Mouse (Mus musculus) embryonic facial prominence, embryonic 12.5 days (tissue): ENCODE results near the gene Glt1d1. TPM values are rescaled to one million over a fixed set of nuclear protein-coding genes. Genes with fewer than 3 reads are reported as not detected.
"Not testable (repeated sequence)": the region's sequence is repeated elsewhere in the genome, so short reads cannot be mapped to it uniquely, and the experiment has no call there.

Experiments
- ATAC-seq: fragments of 200-750 bp; cut with Nextera tagmentation; 2 replicates; pipeline ENCODE4 v1.8.0; 2017; ENCODE audit not compliant: insufficient number of reproducible peaks, insufficient read depth, low FRiP score, low TSS enrichment
- H3K27ac ChIP-seq: fragments of 300-500 bp; sonication (generic); 2 replicates; pipeline ENCODE4 v1.5.1; 2016; ENCODE audit warnings: mild to moderate bottlenecking
- H3K27me3 ChIP-seq: fragments of 300-500 bp; sonication (generic); 2 replicates; pipeline ENCODE4 v1.6.1; 2016; ENCODE audit warnings: mild to moderate bottlenecking, moderate library complexity
- H3K36me3 ChIP-seq: fragments of 300-500 bp; sonication (generic); 2 replicates; pipeline ENCODE4 v1.6.1; 2016; ENCODE audit warnings: mild to moderate bottlenecking
- H3K4me1 ChIP-seq: fragments of 300-500 bp; sonication (generic); 2 replicates; pipeline ENCODE4 v1.6.1; 2016
- H3K4me2 ChIP-seq: fragments of 300-500 bp; sonication (generic); replicated peaks from 2 replicates; pipeline ENCODE4 v1.6.1; 2016; ENCODE audit warnings: mild to moderate bottlenecking, moderate library complexity
- H3K4me3 ChIP-seq: fragments of 300-500 bp; sonication (generic); 2 replicates; pipeline ENCODE4 v1.5.1; 2016; ENCODE audit warnings: mild to moderate bottlenecking
- H3K9ac ChIP-seq: fragments of 300-500 bp; sonication (generic); 2 replicates; pipeline ENCODE4 v1.6.1; 2016; ENCODE audit warnings: mild to moderate bottlenecking, moderate library complexity
- H3K9me3 ChIP-seq: fragments of 300-500 bp; sonication (generic); 2 replicates; pipeline ENCODE4 v1.6.1; 2016; ENCODE audit warnings: mild to moderate bottlenecking, moderate library complexity
- WGBS: fragments of 180-500 bp; shearing (Covaris S2); methylation state at CpG from one replicate; pipeline ENCODE4 v1.1.7; 2016; 5-methylcytosine and 5-hydroxymethylcytosine counted together
- polyA plus RNA-seq: library from polyadenylated mRNA; unstranded; fragments of >200 nt; fragmentation: Nextera tagmentation; extraction: Ambion mirVana; gene quantifications from 2 replicates; pipeline ENCODE4 v1.2.1, GENCODE M21; 2016

Glt1d1 gene
- polyA plus RNA-seq, 1 experiment from 2014 or later, result 0.65 TPM

- no peak overlapping the region for H3K27ac ChIP-seq
- H3K36me3 ChIP-seq, result no peaks in the 10 kb centered on the region
- WGBS, result 45% methylated on average over 9 of the region's 9 CpGs
- no peak for ATAC-seq
- H3K9me3 ChIP-seq, result no peaks in the 10 kb centered on the region
- H3K4me3 ChIP-seq, result no peak overlapping the region
- no peak overlapping the region for H3K4me2 ChIP-seq
- H3K27me3 ChIP-seq, result no peaks in the 10 kb centered on the region
- no peak overlapping the region for H3K9ac ChIP-seq
- H3K4me1 ChIP-seq, result no peaks in the 10 kb centered on the region
Measured at GRCm38 (mm10) chr5:127703609-127704180, 71.6 kb downstream of the Glt1d1 start.

- Histone ChIP-seq H3K9me3 (no peaks in the 10 kb centered on the region), H3K27ac (no peak overlapping the region), H3K4me3 (no peak overlapping the region), H3K9ac (no peak overlapping the region), H3K27me3 (no peaks in the 10 kb centered on the region), H3K4me1 (no peaks in the 10 kb centered on the region), H3K36me3 (no peaks in the 10 kb centered on the region), H3K4me2 (no peak overlapping the region)
- ATAC-seq, result no peak
- WGBS, result 93% methylated on average over 9 of the region's 9 CpGs
Measured at GRCm38 (mm10) chr5:127705225-127705624, 73.2 kb downstream of the Glt1d1 start.

- no peak for ATAC-seq
- H3K4me1 ChIP-seq, result no peaks in the 10 kb centered on the region
- no peaks in the 10 kb centered on the region for H3K27me3 ChIP-seq
- no peak overlapping the region for H3K27ac ChIP-seq
- no peaks in the 10 kb centered on the region for H3K9me3 ChIP-seq
- 88% methylated on average over 8 of the region's 8 CpGs for WGBS
- H3K9ac ChIP-seq, result no peak overlapping the region
- no peak overlapping the region for H3K4me2 ChIP-seq
- no peaks in the 10 kb centered on the region for H3K36me3 ChIP-seq
- H3K4me3 ChIP-seq, result no peak overlapping the region
Measured at GRCm38 (mm10) chr5:127705976-127706375, 73.9 kb downstream of the Glt1d1 start.

- Histone ChIP-seq H3K4me3 (no peak overlapping the region), H3K36me3 (no peaks in the 10 kb centered on the region), H3K9me3 (peaks cover 5% of the 10 kb centered on the region; the same call in 1 of the 2 replicates), H3K27ac (no peak overlapping the region), H3K27me3 (no peaks in the 10 kb centered on the region), H3K9ac (no peak overlapping the region), H3K4me2 (no peak overlapping the region), H3K4me1 (no peaks in the 10 kb centered on the region)
- ATAC-seq, result no peak
- WGBS, result 67% methylated on average over 9 of the region's 9 CpGs
Measured at GRCm38 (mm10) chr5:127708143-127708542, 76.1 kb downstream of the Glt1d1 start.

GRCm38 (mm10) chr5:127714783-127715704 lies 83.0 kb downstream of the Glt1d1 start:
- Histone ChIP-seq H3K9ac (no peak overlapping the region), H3K27me3 (no peaks in the 10 kb centered on the region), H3K4me3 (no peak overlapping the region), H3K9me3 (peaks cover 5% of the 10 kb centered on the region; the same call in 1 of the 2 replicates), H3K36me3 (no peaks in the 10 kb centered on the region), H3K4me1 (no peaks in the 10 kb centered on the region), H3K4me2 (no peak overlapping the region), H3K27ac (no peak overlapping the region)
- WGBS, result 75% methylated on average over 7 of the region's 7 CpGs
- ATAC-seq, result no peak

GRCm38 (mm10) chr5:127720591-127721379 lies 88.7 kb downstream of the Glt1d1 start:
- no peaks in the 10 kb centered on the region for H3K4me1 ChIP-seq
- no peak for ATAC-seq
- no peak overlapping the region for H3K9ac ChIP-seq
- H3K4me3 ChIP-seq, result 0 out of 2 replicates have a peak overlapping the region, but pooled peaks have one; percentile 6
- peak overlapping the region; percentile 26 for H3K4me2 ChIP-seq
- no peaks in the 10 kb centered on the region for H3K9me3 ChIP-seq
- H3K36me3 ChIP-seq, result no peaks in the 10 kb centered on the region
- no peaks in the 10 kb centered on the region for H3K27me3 ChIP-seq
- H3K27ac ChIP-seq, result no peak overlapping the region
- WGBS, result 28% methylated on average over 15 of the region's 15 CpGs

GRCm38 (mm10) chr5:127722171-127722570 lies 90.1 kb downstream of the Glt1d1 start:
- 95% methylated on average over 12 of the region's 12 CpGs for WGBS
- ATAC-seq, H3K4me3 ChIP-seq, H3K36me3 ChIP-seq, H3K4me2 ChIP-seq, H3K27ac ChIP-seq, H3K27me3 ChIP-seq, H3K9me3 ChIP-seq, H3K4me1 ChIP-seq, H3K9ac ChIP-seq: not testable (repeated sequence)

GRCm38 (mm10) chr5:127730351-127730750 lies 98.3 kb downstream of the Glt1d1 start:
- H3K9me3 ChIP-seq, result no peaks in the 10 kb centered on the region
- no peaks in the 10 kb centered on the region for H3K4me1 ChIP-seq
- no peaks in the 10 kb centered on the region for H3K36me3 ChIP-seq
- H3K9ac ChIP-seq, result no peak overlapping the region
- no peak overlapping the region for H3K4me3 ChIP-seq
- WGBS, result 83% methylated on average over 2 of the region's 2 CpGs
- ATAC-seq, result no peak
- H3K27me3 ChIP-seq, result no peaks in the 10 kb centered on the region
- no peak overlapping the region for H3K4me2 ChIP-seq
- H3K27ac ChIP-seq, result no peak overlapping the region

GRCm38 (mm10) chr5:127741331-127741730 lies 109.3 kb downstream of the Glt1d1 start:
- no peaks in the 10 kb centered on the region for H3K27me3 ChIP-seq
- H3K9me3 ChIP-seq, result no peaks in the 10 kb centered on the region
- no peaks in the 10 kb centered on the region for H3K4me1 ChIP-seq
- WGBS, result 87% methylated on average over 16 of the region's 16 CpGs
- ATAC-seq, result no peak
- no peaks in the 10 kb centered on the region for H3K36me3 ChIP-seq
- no peak overlapping the region for H3K27ac ChIP-seq
- no peak overlapping the region for H3K4me3 ChIP-seq
- no peak overlapping the region for H3K4me2 ChIP-seq
- no peak overlapping the region for H3K9ac ChIP-seq

GRCm38 (mm10) chr5:127749540-127749939 lies 117.5 kb downstream of the Glt1d1 start:
- H3K9me3 ChIP-seq, H3K4me2 ChIP-seq, H3K4me3 ChIP-seq, ATAC-seq, H3K36me3 ChIP-seq, H3K27ac ChIP-seq, H3K9ac ChIP-seq, H3K27me3 ChIP-seq: not testable (repeated sequence)
- H3K4me1 ChIP-seq, result peaks cover 18% of the 10 kb centered on the region
- 92% methylated on average over 3 of the region's 3 CpGs for WGBS

GRCm38 (mm10) chr5:127751262-127751975 lies 119.4 kb downstream of the Glt1d1 start:
- WGBS, result 8% methylated on average over 20 of the region's 20 CpGs
- H3K4me2 ChIP-seq, result peak overlapping the region; percentile 28
- no peaks in the 10 kb centered on the region for H3K36me3 ChIP-seq
- H3K9me3 ChIP-seq, result no peaks in the 10 kb centered on the region
- no peaks in the 10 kb centered on the region for H3K27me3 ChIP-seq
- ATAC-seq, result peak; percentile 61
- no peak overlapping the region for H3K9ac ChIP-seq
- H3K4me1 ChIP-seq, result peaks cover 18% of the 10 kb centered on the region
- H3K4me3 ChIP-seq, result no peak overlapping the region
- H3K27ac ChIP-seq, result peak overlapping the region; percentile 60; the same call in 1 of the 2 replicates
